Mouse (Mus musculus) T-helper 2 cell (primary cell): Measurements from ENCODE around the gene Znhit1.
"Not testable (repeated sequence)": the region's sequence is repeated elsewhere in the genome, so short reads cannot be mapped to it uniquely, and the experiment has no call there.

Experiments
- in situ Hi-C: fragments of 300-600 bp; cut with MboI, MseI; formaldehyde crosslinking; loops from one replicate; pipeline ENCODE4 v1.15.1; 2025; ENCODE audit warnings: high pct_unique_total_duplicates

Znhit1 gene

DNA sequence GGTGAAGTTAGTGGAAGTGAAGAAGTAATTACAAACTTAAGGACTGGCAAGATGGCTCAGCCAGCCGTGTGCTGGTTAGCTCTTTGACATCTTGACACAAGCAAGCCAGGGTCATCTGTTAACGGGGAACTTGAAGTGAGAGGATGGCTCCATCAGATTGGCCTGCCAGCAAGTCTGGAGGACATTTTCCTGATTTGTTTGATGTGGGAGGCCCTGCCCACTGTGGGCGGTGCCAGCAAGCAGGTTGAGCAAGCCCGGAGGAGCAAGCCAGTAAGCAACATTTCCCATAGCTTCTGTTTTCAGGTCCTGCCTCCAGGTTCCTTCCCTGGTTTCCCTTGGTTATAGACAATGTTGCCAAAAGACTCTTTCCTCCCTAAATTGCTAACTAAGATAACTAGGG is 32.2 kb downstream of the Znhit1 start:
- in situ Hi-C loops = no loop called here

DNA sequence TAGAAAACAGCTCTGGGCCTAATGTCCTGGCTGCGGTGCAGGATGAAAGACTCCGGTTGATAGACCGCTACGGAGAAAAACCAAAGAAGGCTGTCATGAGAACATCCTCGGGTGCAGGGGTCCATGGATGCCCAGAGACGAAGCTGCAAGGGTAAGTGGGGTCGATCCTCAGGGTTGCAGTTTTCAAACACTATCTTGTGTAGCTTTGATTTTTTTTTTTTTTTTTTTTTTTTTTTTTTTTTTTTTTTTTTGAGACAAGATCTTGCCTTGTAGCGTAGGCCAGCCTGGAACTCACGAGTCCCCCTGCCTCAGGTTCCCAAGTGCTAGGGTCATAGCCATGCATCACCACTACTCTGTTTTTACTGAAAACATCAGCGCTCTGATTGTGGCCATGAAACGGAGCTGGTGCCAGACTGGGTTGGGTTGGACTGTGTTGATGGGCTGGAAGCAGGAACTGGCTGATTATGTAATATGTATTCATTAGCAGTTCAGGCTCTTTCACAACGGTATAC is 34.3 kb downstream of the Znhit1 start:
- in situ Hi-C loops = no loop called here

DNA sequence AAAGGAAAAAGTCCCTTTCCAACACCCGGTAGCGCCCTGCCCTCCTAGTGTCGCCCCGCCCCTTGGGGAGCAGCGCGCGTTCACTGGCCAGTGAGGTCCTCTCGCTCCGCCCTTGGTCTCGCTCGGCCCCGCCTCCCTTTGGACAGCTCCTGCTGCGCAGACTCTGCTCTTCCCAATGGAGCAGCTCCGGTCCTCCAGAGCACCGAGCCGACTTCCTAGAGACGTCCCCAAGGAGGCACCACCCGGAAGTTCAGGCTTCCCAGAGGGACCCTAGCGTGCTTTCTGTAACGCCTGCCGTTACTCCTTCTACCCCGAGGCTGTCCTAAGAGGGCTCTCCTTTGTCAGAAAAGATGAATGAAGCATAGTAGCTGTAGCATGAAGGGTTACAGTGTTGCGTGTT is 34.8 kb downstream of the Znhit1 start, which contains the start of gene Fis1:
Fis1 (plus strand) TSS at position 261 of the 400 bp plus-strand sequence.
- in situ Hi-C loops = no loop called here

DNA sequence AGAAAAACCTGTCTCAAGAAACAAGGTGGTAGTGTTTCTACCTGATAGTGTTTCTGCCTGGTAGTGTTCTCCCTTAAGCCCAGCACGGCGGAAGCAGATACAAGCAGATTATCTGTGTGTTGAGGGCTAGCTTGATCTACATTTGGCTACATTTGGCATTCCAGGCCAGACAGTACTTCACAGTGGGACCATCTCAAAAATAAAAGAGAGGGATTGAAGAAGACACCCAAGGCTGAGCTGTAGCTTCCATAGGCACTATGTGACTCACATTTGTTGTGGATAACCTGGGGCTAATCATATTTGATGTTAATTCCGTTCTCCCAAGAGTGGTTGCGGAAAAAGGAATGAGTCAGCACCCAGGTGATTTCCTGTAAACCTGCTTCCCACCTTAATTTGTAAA is 35.7 kb downstream of the Znhit1 start:
- in situ Hi-C loops = no loop called here

DNA sequence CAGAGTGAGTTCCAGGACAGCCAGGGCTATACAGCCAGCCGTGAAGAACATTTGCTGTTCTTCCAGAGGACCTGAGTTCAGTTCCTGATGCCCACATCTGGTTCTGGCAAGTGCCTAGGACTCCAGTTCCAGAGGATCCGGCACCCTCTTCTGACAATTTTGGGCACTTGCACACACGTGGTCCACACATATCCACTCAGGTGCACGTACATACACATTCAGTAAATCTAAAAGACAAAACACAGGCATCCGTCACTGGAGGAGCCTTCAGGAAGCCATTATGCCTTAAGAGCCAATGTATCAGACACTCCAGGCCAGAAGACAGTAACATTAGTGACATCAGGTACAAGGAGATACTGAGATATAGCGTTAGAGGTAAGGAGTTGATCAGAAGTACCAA is 37.3 kb downstream of the Znhit1 start:
- in situ Hi-C loops = no loop called here

DNA sequence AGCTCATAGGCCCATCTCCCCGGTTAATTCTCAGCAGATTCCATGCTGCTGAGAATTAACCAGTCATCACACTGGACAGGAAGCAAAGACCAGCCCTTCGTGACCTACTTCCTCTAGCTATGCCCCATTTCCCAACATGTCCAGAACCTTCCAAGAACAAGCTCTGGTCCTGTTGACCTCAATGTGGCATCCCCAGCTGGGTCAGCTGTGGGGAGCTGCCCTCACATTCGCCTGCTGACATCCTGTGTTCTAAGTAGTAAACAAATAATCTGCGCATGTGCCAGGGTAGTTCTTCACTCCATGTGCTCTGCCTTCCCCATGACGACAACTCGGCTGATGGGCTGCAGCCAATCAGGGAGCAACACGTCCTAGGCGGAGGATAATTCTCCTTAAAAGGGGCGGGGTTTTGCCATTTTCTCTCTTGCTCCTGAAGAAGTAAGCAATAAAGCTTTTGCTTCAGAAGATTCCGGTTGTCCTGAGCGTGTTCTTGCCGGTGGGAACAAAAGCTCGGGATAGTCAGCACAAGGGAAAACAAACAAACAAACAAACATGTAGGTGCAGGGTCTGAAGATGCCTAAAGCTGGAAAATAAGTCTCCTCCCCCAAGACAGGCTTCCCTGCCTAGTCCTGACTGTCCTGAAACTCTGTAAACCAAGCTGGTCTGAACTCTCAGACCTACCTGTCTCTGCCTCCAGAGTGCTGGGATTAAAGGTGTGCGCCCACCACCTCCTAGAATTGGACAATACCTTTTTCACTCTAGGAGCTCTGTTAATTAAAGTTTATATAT is 38.1 kb downstream of the Znhit1 start:
- in situ Hi-C loops = not testable (repeated sequence)

DNA sequence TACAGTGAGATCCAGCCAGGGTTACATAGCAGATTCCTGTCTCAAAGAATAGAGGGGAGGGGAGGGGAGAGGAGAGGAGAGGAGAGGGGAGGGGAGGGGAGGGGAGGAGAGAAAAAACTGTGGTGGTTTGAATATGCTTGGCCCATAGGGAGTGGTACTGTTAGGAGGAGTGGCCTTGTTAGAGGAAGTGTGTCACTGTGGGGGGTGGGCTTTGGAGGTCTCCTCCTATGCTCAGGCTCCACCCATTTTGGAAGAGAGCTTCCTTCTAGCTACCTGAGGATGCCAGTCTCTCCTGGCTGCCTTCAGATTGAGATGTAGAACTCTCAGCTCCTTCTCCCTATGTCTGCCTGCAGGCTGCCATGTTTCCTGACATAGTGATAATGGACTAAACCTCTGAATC is 39.9 kb downstream of the Znhit1 start:
- in situ Hi-C loops = no loop called here

DNA sequence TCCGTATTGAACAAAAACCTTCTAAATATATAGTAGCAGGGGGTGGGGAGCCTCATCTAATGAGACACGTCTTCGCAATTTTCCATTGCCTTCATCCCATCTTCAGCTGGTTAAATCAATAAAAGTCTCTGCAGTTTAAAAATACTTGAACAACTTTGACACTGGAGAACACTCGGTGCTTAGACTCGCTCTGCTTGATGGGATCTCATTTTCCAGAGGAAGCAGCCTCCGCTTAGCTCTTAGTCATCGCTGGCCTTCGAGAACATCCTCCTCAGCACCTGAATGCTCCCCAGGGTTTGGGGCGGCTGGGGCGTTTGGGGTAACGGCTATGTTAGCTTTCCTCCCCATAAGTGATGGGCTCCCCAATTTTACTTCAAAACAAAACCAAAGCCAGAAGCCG is 42.7 kb downstream of the Znhit1 start:
- in situ Hi-C loops = no loop called here

DNA sequence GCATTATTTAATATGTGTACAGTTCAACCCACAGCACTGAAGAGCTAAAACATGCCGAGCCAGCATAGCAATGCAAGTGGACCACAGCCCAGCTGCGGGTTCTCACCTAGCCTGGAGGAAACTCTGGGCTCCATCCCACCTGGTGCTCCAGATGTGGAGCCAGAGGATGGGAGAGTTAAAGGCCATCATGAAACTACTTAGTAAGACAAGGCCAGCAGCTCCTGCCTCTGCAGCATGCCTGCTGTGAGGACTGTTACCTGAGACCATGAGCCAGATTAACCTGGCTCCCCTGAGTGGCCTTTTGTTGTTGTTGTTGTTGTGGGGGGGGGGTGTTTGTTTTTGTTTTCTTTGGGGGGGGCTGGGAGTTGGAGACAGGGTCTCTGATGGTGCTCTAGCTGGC is 44.4 kb downstream of the Znhit1 start:
- in situ Hi-C loops = no loop called here

DNA sequence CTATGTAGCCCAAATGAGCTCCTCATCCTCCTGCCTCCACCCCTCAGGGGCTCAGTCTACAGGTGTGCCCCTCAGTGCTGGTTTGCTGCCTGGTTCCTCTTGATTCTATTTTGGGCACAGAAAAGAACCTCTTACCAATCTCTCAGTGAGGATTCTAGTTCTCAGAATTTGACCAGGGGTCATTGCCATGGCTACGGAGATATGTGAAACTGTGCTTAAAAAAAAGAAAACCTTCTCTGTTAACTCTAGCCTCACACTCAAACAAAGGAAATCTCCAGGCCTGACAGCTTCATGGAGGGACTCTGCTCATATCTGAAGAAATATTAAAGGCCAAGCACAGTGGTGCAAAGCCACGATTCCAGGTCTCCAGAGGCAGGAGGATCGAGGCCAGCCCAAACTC is 45.0 kb downstream of the Znhit1 start:
- in situ Hi-C loops = no loop called here

DNA sequence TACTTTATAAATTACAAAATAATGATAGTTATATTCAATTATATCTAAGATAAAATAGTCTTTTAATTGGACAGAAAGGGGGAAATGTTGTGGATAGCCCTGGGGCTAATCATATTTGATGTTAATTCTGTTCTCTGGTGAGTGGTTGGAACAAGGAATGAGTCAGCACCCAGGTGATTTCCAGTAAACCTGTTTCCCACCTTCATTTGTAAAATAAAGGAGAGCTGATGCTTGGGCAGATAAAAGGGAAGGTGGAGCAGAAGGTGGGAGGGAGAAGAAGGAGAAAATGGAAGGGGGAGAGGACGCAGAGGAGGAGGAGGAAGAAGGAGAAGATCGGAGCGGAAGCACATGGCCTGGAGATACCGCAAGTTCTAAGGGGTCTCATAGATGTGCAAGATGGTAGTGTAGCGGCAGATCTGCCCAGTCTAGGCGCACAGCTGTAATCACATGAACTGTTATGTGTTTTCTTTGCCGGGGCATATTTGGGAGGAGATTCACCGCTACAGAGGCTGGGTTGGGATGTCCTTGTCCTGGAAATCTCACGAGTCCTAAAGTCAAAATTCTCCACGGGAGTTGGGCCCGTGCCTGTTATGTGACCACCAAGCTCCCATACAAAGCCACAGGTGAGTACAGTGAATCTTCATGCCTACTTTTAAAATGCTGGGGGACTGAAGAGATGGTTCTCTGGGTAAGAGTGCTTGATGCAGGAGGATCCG is 46.8 kb downstream of the Znhit1 start:
- in situ Hi-C loops = no loop called here

DNA sequence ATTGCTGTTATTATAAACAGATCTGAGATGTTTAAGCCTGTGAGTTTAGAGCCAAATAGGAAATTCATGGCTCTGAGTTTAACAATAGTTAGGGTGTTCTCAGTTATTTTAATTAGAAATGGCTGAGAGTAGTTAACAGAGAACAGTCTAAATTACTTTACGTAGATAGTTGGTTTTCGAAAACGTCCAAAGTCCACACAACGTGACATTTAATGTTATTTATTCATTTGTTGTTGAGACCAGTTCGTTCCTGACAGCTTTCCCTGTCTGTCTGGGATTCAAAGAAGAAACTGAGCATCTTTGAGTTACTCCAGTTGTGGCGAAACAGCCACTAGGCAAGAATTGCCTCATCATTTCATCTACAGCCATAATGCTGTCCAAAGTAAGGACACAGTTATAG is 47.8 kb downstream of the Znhit1 start:
- in situ Hi-C loops = not testable (repeated sequence)

DNA sequence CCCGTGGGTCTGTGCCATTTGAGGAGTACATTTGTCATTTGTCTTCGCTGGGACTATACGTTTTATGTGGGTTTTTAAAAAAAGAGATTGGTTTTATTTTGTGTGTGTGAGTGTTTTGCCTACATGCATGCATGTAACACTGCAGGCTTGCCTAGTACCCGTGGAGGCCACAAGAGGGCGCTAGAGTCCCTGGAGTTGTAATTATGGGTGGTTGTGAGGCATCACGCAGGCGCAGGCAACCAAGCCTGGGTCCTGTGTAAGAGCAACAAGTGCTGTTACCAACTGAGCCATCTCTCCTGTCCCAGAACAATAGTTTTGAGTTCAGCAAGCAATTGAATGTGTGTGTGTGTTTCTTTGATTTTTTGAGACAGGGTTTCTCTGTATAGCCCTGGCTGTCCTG is 48.5 kb downstream of the Znhit1 start:
- in situ Hi-C loops = loop anchor here (5.0 kb wide), 1 partner anchor 78 kb away; no protein-coding TSS in a partner anchor

DNA sequence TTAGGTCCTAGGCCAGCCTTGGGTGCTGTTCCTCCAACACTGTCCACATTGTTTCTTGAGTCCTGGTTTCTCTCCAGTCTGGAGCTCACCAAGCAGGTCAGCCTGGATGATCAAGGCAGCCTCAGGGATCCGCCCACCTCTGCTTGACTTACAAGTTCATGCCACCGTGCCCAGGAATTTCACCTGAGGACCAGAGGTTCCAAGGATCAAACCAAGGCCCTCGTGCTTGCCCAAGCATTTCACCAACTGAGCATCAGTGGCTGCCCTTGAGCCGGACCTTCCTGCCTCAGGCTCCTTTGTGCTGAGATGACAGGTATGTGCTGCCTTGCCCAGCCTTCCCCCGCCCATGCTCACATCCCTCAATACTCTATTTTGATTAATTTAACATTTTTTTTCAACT is 50.2 kb downstream of the Znhit1 start:
- in situ Hi-C loops = loop anchor here (5.0 kb wide), 1 partner anchor 80 kb away; no protein-coding TSS in a partner anchor

DNA sequence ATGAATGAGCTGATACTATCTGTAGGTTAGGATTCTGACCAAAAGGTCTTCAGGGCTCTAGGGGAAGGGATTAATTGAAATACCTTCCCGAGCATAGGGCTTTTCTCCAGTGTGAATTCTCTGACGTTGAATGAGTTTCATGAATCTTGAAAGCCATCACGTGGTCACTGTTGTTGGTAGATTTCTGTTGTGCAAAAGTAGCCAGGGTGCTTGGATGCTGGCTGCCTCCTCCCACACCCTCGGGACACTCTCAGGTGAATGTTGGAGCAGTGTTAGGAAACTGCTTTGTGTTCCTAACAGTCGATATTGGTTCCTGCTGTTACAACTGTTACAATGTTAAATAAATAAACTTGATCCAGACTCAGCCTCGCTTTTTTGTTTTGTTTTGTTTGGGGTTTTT is 51.1 kb downstream of the Znhit1 start:
- in situ Hi-C loops = loop anchor here (5.0 kb wide), 1 partner anchor 81 kb away; no protein-coding TSS in a partner anchor

DNA sequence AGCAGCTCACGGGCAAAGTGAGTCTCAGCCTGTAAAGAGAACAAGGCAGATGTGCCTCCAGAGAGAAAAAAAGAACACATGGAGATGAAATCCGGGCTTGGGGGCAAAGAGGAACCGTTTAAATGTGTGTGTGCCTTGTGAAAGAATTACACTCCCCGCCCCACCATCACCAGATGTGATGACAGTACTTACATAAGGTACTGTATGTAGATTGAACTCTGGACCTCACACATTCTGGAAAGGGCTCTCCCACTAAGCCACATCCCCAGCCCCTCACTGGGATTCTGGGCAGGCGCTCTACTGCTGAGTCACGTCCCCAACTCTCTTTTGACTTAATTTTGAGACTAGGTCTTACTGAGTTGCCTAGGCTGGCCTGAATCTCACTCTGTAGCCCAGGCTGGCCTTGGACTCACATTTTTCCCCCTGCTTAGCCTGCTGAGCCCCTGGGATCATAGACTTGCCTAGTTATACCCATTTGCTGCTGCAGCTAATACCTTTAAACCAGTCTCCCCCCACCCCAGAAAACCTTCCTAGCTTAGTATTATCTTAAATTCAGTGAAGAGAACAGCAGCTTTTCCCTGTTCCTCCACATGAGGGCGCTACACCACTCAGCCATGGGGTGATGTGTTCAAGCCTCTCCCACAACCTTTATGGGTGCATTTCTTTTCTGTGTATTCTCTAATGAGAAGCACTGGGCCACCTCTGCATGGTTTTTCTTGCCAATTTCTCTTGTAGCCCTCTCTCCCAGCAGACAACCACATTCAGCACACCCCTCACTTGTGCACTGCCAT is 51.7 kb downstream of the Znhit1 start:
- in situ Hi-C loops = loop anchor here (5.0 kb wide), 1 partner anchor 81 kb away; no protein-coding TSS in a partner anchor

DNA sequence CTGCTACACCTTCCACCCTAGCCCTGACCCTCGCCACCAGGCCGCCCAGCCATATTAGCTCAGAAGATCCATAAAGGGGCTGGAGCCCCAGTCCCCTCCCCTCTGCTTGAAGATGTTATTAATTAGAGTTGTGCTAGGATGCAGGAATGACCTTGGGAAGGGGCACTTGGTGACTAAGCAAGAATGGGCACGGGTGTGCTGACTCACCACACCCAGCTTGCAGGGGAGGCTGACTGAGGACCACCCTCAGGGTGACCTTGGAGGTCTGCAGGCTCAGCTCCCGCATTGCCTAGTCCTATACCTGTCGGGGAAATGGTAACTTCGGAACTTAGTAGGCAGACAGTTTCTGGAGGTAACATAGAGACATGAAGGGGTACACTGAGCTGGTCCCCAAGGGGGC is 53.9 kb downstream of the Znhit1 start:
- in situ Hi-C loops = no loop called here

DNA sequence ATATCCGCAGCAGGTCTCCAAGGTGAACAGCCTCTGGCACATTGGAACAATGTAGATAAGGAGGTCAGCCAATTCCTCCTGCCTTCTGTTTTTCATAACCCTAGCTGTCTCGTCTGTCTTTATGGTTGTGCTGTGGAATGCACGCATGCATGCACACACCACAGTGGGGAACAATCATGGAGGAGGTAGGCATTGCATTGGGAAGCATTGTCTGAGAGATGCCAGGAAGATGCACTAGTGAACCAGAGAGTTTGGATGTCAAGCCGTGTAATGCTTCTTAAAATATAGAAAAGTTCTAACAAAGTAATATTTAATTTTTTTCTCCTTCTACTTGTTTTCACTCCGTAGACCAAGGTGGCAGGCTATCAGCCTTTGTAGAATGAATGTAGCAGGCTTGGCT is 54.9 kb downstream of the Znhit1 start:
- in situ Hi-C loops = no loop called here
